Mouse (Mus musculus): Measurements from ENCODE around the gene Pard3b. TPM values are rescaled to one million over a fixed set of nuclear protein-coding genes. Genes with fewer than 3 reads are reported as not detected.

The Pard3b gene
- total and polyA plus RNA-seq, 3 experiments, result 0.30 to 0.75 (median 0.63) TPM

GRCm38 (mm10) chr1:62234039-62234438 lies 595.4 kb downstream of the Pard3b start:
- no peak overlapping the region for H3K27ac ChIP-seq (ENCODE audit: insufficient read depth, low read depth)
- H3K9me3 ChIP-seq (replicated peaks; ENCODE audit: low read length), result no peaks in the 10 kb centered on the region
- TF ChIP-seq UBTF (IDR thresholded peaks at IDR 0.05; ENCODE audit: low read depth, low read length) (no peak), USF2 (conservative IDR thresholded peaks at IDR 0.05; ENCODE audit: low read depth, low read length) (no peak), MAX (IDR thresholded peaks at IDR 0.05; ENCODE audit: low read length) (no peak), IRF4 (IDR thresholded peaks at IDR 0.05; ENCODE audit: low read depth, low read length) (no peak), NELFE (IDR thresholded peaks at IDR 0.05; ENCODE audit: low read depth, low read length) (no peak), MYC (IDR thresholded peaks at IDR 0.05; ENCODE audit: low read depth, low read length) (no peak), ZMIZ1 (IDR thresholded peaks at IDR 0.05; ENCODE audit: low read depth, low read length) (no peak)
- dilution Hi-C loops (cut with MboI; ENCODE audit: extremely low pct_ligation_motif_present, extremely low pct_unique_long_range_greater_than_20kb, low sequenced_read_pairs), result no loop called here
- no peaks in the 10 kb centered on the region for H3K79me2 ChIP-seq (replicated peaks; ENCODE audit: control insufficient read depth, extremely low read depth, insufficient read depth, poor library complexity, severe bottlenecking)
- H3K4me1 ChIP-seq (ENCODE audit: control insufficient read depth in 1 of 2, insufficient read depth in 2 of 2), result peaks cover 0 to 2% of the 10 kb centered on the region in 2 experiments; a peak in 2 of 4 replicates
- no peaks in the 10 kb centered on the region for H3K36me3 ChIP-seq (replicated peaks in 1 of 2; ENCODE audit: control insufficient read depth in 1 of 2, insufficient read depth in 1 of 2, low read length in 1 of 2)
- DNase-seq (ENCODE audit: extremely low read depth), result no peak
- no peak overlapping the region for H3K4me3 ChIP-seq (replicated peaks in 1 of 3; ENCODE audit: low read depth in 2 of 3, low read length in 2 of 3, poor library complexity in 1 of 3)
- H3K27me3 ChIP-seq (replicated peaks), result no peaks in the 10 kb centered on the region
- no peak overlapping the region for H3K9ac ChIP-seq (ENCODE audit: insufficient read depth, low read depth)
- H3K4me2 ChIP-seq (ENCODE audit: insufficient read depth, low read depth, poor library complexity, severe bottlenecking), result no peak overlapping the region
- in situ Hi-C loops (cut with MboI; ENCODE audit: low pct_ligation_motif_present, low pct_unique_long_range_greater_than_20kb, low sequenced_read_pairs), result no loop called here

- Histone ChIP-seq H3K36me3 (replicated peaks in 1 of 2; ENCODE audit: control insufficient read depth in 1 of 2, insufficient read depth in 1 of 2, low read length in 1 of 2) (no peaks in the 10 kb centered on the region), H3K27me3 (replicated peaks) (no peaks in the 10 kb centered on the region), H3K27ac (ENCODE audit: insufficient read depth, low read depth) (no peak overlapping the region), H3K4me3 (replicated peaks in 1 of 3; ENCODE audit: low read depth in 2 of 3, low read length in 2 of 3, poor library complexity in 1 of 3) (no peak overlapping the region), H3K79me2 (replicated peaks; ENCODE audit: control insufficient read depth, extremely low read depth, insufficient read depth, poor library complexity, severe bottlenecking) (no peaks in the 10 kb centered on the region), H3K4me2 (ENCODE audit: insufficient read depth, low read depth, poor library complexity, severe bottlenecking) (no peak overlapping the region), H3K9me3 (replicated peaks; ENCODE audit: low read length) (no peaks in the 10 kb centered on the region), H3K4me1 (ENCODE audit: control insufficient read depth in 1 of 2, insufficient read depth in 2 of 2) (no peaks in the 10 kb centered on the region), H3K9ac (ENCODE audit: insufficient read depth, low read depth) (no peak overlapping the region)
- no peak for TF ChIP-seq MAZ (IDR thresholded peaks at IDR 0.05; ENCODE audit: low read depth, low read length)
- TF ChIP-seq CHD1 (IDR thresholded peaks at IDR 0.05; ENCODE audit: low read depth, low read length), result no peak
- TF ChIP-seq JUN (IDR thresholded peaks at IDR 0.05; ENCODE audit: insufficient read depth, low read depth, low read length), result no peak
- TF ChIP-seq ZC3H11A (IDR thresholded peaks at IDR 0.05; ENCODE audit: low read depth, low read length), result no peak
- no peak for TF ChIP-seq MXI1 (IDR thresholded peaks at IDR 0.05; ENCODE audit: low read depth, low read length)
- no peak for TF ChIP-seq MAFK (IDR thresholded peaks at IDR 0.05; ENCODE audit: insufficient replicate concordance, low read length)
- no peak for TF ChIP-seq SMC3 (IDR thresholded peaks at IDR 0.05; ENCODE audit: low read depth, low read length)
- TF ChIP-seq ZMIZ1 (IDR thresholded peaks at IDR 0.05; ENCODE audit: low read depth, low read length), result no peak
- TF ChIP-seq MYC (IDR thresholded peaks at IDR 0.05; ENCODE audit: low read depth, low read length), result no peak
- no peak for TF ChIP-seq E2F4 (IDR thresholded peaks at IDR 0.05; ENCODE audit: insufficient replicate concordance, low read depth, low read length)
- no peak for TF ChIP-seq POLR2A (IDR thresholded peaks at IDR 0.05; ENCODE audit: low read depth, low read length)
- no peak for TF ChIP-seq ELF1 (IDR thresholded peaks at IDR 0.05; ENCODE audit: low read depth, low read length)
- TF ChIP-seq HCFC1 (IDR thresholded peaks at IDR 0.05; ENCODE audit: low read depth, low read length), result no peak
- TF ChIP-seq MAX (IDR thresholded peaks at IDR 0.05; ENCODE audit: low read length), result no peak
- TF ChIP-seq TCF12 (IDR thresholded peaks at IDR 0.05; ENCODE audit: low read depth, low read length), result no peak
- no peak for TF ChIP-seq CTCF (conservative IDR thresholded peaks at IDR 0.05 in 1 of 2, IDR thresholded peaks at IDR 0.05 in 1 of 2; ENCODE audit: low read depth in 2 of 2, low read length in 2 of 2)
- TF ChIP-seq PAX5 (IDR thresholded peaks at IDR 0.05; ENCODE audit: low read length), result no peak
- in situ Hi-C loops (cut with MboI; ENCODE audit: low pct_ligation_motif_present, low pct_unique_long_range_greater_than_20kb, low sequenced_read_pairs) (no loop called here), dilution Hi-C loops (cut with MboI; ENCODE audit: extremely low pct_ligation_motif_present, extremely low pct_unique_long_range_greater_than_20kb, low sequenced_read_pairs) (no loop called here)
- DNase-seq (ENCODE audit: extremely low read depth), result no peak
Measured at GRCm38 (mm10) chr1:62235121-62235520, 596.5 kb downstream of the Pard3b start.
